Mouse (Mus musculus) E14TG2a.4 (cell line): Measurements from ENCODE around the gene Tec.

Source experiments
- CTCF ChIP-seq: conservative IDR thresholded peaks from 2 replicates; pipeline ENCODE4 v1.5.1; 2014; ENCODE audit warnings: low read length
- NANOG ChIP-seq: IDR thresholded peaks from 2 replicates; pipeline ENCODE4 v1.6.1; 2014; ENCODE audit warnings: borderline replicate concordance, low read length, mixed read lengths
- POU5F1 ChIP-seq: IDR thresholded peaks from 2 replicates; pipeline ENCODE4 v1.6.1; 2014; ENCODE audit warnings: low read length, borderline replicate concordance

DNA sequence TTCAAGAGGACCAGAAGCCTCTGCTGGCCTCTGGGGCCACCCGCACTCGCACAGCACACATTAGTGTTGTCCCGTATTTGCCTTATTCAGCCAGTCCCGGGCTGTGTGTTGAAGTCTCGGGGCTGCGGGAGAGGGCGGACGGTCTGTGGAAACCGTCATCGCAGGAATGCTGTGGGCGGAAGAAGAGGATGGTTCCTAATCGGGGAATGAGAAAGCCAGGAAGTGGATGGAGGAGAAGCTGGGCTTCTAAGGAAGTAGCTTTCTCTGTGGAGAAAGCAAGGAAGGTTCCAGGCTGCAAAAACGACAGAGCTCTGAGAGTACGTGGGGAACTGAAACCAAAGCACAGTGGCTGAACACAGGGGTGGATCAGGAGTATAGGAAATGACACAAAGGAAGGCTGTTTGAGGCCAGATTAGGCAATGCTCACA is 72.1 kb downstream of the Tec start:
- no peak for TF ChIP-seq CTCF
- TF ChIP-seq POU5F1 = no peak
- no peak for TF ChIP-seq NANOG
